Mouse (Mus musculus) embryonic facial prominence, embryonic 10.5 days (tissue): ENCODE results near the gene Abr. TPM values are rescaled to one million over a fixed set of nuclear protein-coding genes. Genes with fewer than 3 reads are reported as not detected.

ENCODE experiments used
- DNase-seq: peaks from one replicate; pipeline ENCODE4 v3.0.0-alpha.2; 2017; ENCODE audit warnings: low spot score
- H3K27ac ChIP-seq: fragments of 300-500 bp; sonication (generic); replicated peaks from 2 replicates; pipeline ENCODE4 v1.5.1; 2016; ENCODE audit warnings: mild to moderate bottlenecking
- H3K27me3 ChIP-seq: fragments of 300-500 bp; sonication (generic); replicated peaks from 2 replicates; pipeline ENCODE4 v1.6.1; 2016; ENCODE audit warnings: low read depth, mild to moderate bottlenecking; ENCODE audit not compliant: poor library complexity, severe bottlenecking
- H3K36me3 ChIP-seq: fragments of 300-500 bp; sonication (generic); replicated peaks from 2 replicates; pipeline ENCODE4 v1.6.1; 2016; ENCODE audit warnings: mild to moderate bottlenecking, moderate library complexity
- H3K4me1 ChIP-seq: fragments of 300-500 bp; sonication (generic); 2 replicates; pipeline ENCODE4 v1.6.1; 2016
- H3K4me3 ChIP-seq: fragments of 300-500 bp; sonication (generic); 2 replicates; pipeline ENCODE4 v1.5.1; 2016; ENCODE audit warnings: mild to moderate bottlenecking, moderate library complexity
- H3K9me3 ChIP-seq: fragments of 300-500 bp; sonication (generic); 2 replicates; pipeline ENCODE4 v1.6.1; 2016; ENCODE audit warnings: mild to moderate bottlenecking
- WGBS: fragments of 180-500 bp; shearing (Covaris S2); methylation state at CpG from one replicate; pipeline ENCODE4 v1.1.7; 2016; 5-methylcytosine and 5-hydroxymethylcytosine counted together
- polyA plus RNA-seq: library from polyadenylated mRNA; unstranded; fragments of >200 nt; fragmentation: Nextera tagmentation; extraction: Ambion mirVana; gene quantifications from 2 replicates; pipeline ENCODE4 v1.2.1, GENCODE M21; 2016

Abr gene
- polyA plus RNA-seq, 1 experiment from 2014 or later, result 34.6 TPM

GRCm38 (mm10) chr11:76493167-76493566 is 128.9 kb downstream of the Abr start:
- Histone ChIP-seq H3K4me1 (peaks cover 52% of the 10 kb centered on the region), H3K27ac (no peak overlapping the region), H3K27me3 (no peaks in the 10 kb centered on the region), H3K4me3 (peak overlapping the region; percentile 80; the same call in 1 of the 2 replicates), H3K9me3 (no peaks in the 10 kb centered on the region), H3K36me3 (no peaks in the 10 kb centered on the region)
- no peak for DNase-seq
- 91% methylated on average over 4 of the region's 4 CpGs for WGBS

GRCm38 (mm10) chr11:76491817-76492216 is 130.3 kb downstream of the Abr start:
- WGBS, result 88% methylated on average over 9 of the region's 9 CpGs
- no peak overlapping the region for H3K27ac ChIP-seq
- H3K36me3 ChIP-seq, result no peaks in the 10 kb centered on the region
- H3K27me3 ChIP-seq, result no peaks in the 10 kb centered on the region
- no peaks in the 10 kb centered on the region for H3K9me3 ChIP-seq
- no peak overlapping the region for H3K4me3 ChIP-seq
- no peak for DNase-seq
- H3K4me1 ChIP-seq, result peaks cover 47% of the 10 kb centered on the region

GRCm38 (mm10) chr11:76489407-76489806 is 132.7 kb downstream of the Abr start:
- no peak for DNase-seq
- 79% methylated on average over 6 of the region's 6 CpGs for WGBS
- peaks cover 34% of the 10 kb centered on the region for H3K4me1 ChIP-seq
- no peak overlapping the region for H3K27ac ChIP-seq
- no peak overlapping the region for H3K4me3 ChIP-seq
- peaks cover 12% of the 10 kb centered on the region; the same call in 1 of the 2 replicates for H3K36me3 ChIP-seq
- no peaks in the 10 kb centered on the region for H3K9me3 ChIP-seq
- no peaks in the 10 kb centered on the region for H3K27me3 ChIP-seq

- Histone ChIP-seq H3K4me1 (peaks cover 28% of the 10 kb centered on the region), H3K27ac (no peak overlapping the region), H3K27me3 (no peaks in the 10 kb centered on the region), H3K36me3 (peaks cover 12% of the 10 kb centered on the region; the same call in 1 of the 2 replicates), H3K4me3 (no peak overlapping the region), H3K9me3 (no peaks in the 10 kb centered on the region)
- 84% methylated on average over 5 of the region's 5 CpGs for WGBS
- DNase-seq, result no peak
Observed at GRCm38 (mm10) chr11:76487024-76487423, 135.1 kb downstream of the Abr start.

GRCm38 (mm10) chr11:76484033-76484432 is 138.1 kb downstream of the Abr start:
- no peak overlapping the region for H3K27ac ChIP-seq
- no peaks in the 10 kb centered on the region for H3K9me3 ChIP-seq
- peaks cover 25% of the 10 kb centered on the region for H3K4me1 ChIP-seq
- WGBS, result 83% methylated on average over 2 of the region's 2 CpGs
- H3K4me3 ChIP-seq, result no peak overlapping the region
- DNase-seq, result no peak
- no peaks in the 10 kb centered on the region for H3K27me3 ChIP-seq
- peaks cover 30% of the 10 kb centered on the region for H3K36me3 ChIP-seq

- H3K27ac ChIP-seq, result 0 out of 2 replicates have a peak overlapping the region, but pooled peaks have one; percentile 1
- no peak overlapping the region for H3K4me3 ChIP-seq
- DNase-seq, result no peak
- H3K27me3 ChIP-seq, result no peaks in the 10 kb centered on the region
- peaks cover 38% of the 10 kb centered on the region for H3K36me3 ChIP-seq
- 25% methylated on average over 4 of the region's 4 CpGs for WGBS
- H3K9me3 ChIP-seq, result no peaks in the 10 kb centered on the region
- H3K4me1 ChIP-seq, result peaks cover 25% of the 10 kb centered on the region
Observed at GRCm38 (mm10) chr11:76483171-76483727, 138.9 kb downstream of the Abr start.

- peaks cover 26% of the 10 kb centered on the region for H3K4me1 ChIP-seq
- no peak for DNase-seq
- no peak overlapping the region for H3K4me3 ChIP-seq
- WGBS, result 35% methylated on average over 5 of the region's 5 CpGs
- peaks cover 43% of the 10 kb centered on the region for H3K36me3 ChIP-seq
- H3K9me3 ChIP-seq, result no peaks in the 10 kb centered on the region
- no peak overlapping the region for H3K27ac ChIP-seq
- H3K27me3 ChIP-seq, result no peaks in the 10 kb centered on the region
Observed at GRCm38 (mm10) chr11:76482697-76483096, 139.4 kb downstream of the Abr start.

GRCm38 (mm10) chr11:76482183-76482582 is 139.9 kb downstream of the Abr start:
- H3K27ac ChIP-seq, result no peak overlapping the region
- H3K4me1 ChIP-seq, result peaks cover 31% of the 10 kb centered on the region
- WGBS, result 52% methylated on average over 5 of the region's 5 CpGs
- H3K27me3 ChIP-seq, result no peaks in the 10 kb centered on the region
- DNase-seq, result no peak
- H3K9me3 ChIP-seq, result no peaks in the 10 kb centered on the region
- H3K36me3 ChIP-seq, result peaks cover 48% of the 10 kb centered on the region
- no peak overlapping the region for H3K4me3 ChIP-seq

- no peak overlapping the region for H3K27ac ChIP-seq
- WGBS, result 90% methylated on average over 4 of the region's 4 CpGs
- no peaks in the 10 kb centered on the region for H3K9me3 ChIP-seq
- no peak overlapping the region for H3K4me3 ChIP-seq
- DNase-seq, result no peak
- peaks cover 35% of the 10 kb centered on the region for H3K4me1 ChIP-seq
- H3K27me3 ChIP-seq, result no peaks in the 10 kb centered on the region
- H3K36me3 ChIP-seq, result peaks cover 45% of the 10 kb centered on the region
Observed at GRCm38 (mm10) chr11:76479729-76480128, 142.4 kb downstream of the Abr start.

GRCm38 (mm10) chr11:76478676-76479655 is 143.1 kb downstream of the Abr start:
- no peaks in the 10 kb centered on the region for H3K9me3 ChIP-seq
- no peak overlapping the region for H3K27ac ChIP-seq
- DNase-seq, result no peak
- WGBS, result 88% methylated on average over 13 of the region's 13 CpGs
- peaks cover 35% of the 10 kb centered on the region for H3K4me1 ChIP-seq
- peaks cover 45% of the 10 kb centered on the region for H3K36me3 ChIP-seq
- no peaks in the 10 kb centered on the region for H3K27me3 ChIP-seq
- no peak overlapping the region for H3K4me3 ChIP-seq

- Histone ChIP-seq H3K36me3 (peaks cover 45% of the 10 kb centered on the region), H3K27ac (peak overlapping the region; percentile 41; the same call in 1 of the 2 replicates), H3K9me3 (no peaks in the 10 kb centered on the region), H3K4me3 (no peak overlapping the region), H3K4me1 (peaks cover 32% of the 10 kb centered on the region), H3K27me3 (no peaks in the 10 kb centered on the region)
- 35% methylated on average over 5 of the region's 5 CpGs for WGBS
- DNase-seq, result peak; percentile 67
Observed at GRCm38 (mm10) chr11:76477095-76477525, 145.0 kb downstream of the Abr start.

GRCm38 (mm10) chr11:76476376-76477094 is 145.6 kb downstream of the Abr start:
- Histone ChIP-seq H3K36me3 (peaks cover 45% of the 10 kb centered on the region), H3K4me3 (no peak overlapping the region), H3K27ac (peak overlapping the region; percentile 41), H3K4me1 (peaks cover 36% of the 10 kb centered on the region), H3K9me3 (no peaks in the 10 kb centered on the region), H3K27me3 (no peaks in the 10 kb centered on the region)
- DNase-seq, result no peak
- WGBS, result 73% methylated on average over 8 of the region's 8 CpGs
